Mouse (Mus musculus) hindbrain, embryonic 11.5 days (tissue): ENCODE results near the gene Ahsg. TPM values are rescaled to one million over a fixed set of nuclear protein-coding genes. Genes with fewer than 3 reads are reported as not detected.
A peak's percentile ranks its signal among the peaks of the same experiment; 100 is the strongest.

ENCODE experiments used
- ATAC-seq: fragments of 200-750 bp; cut with Nextera tagmentation; 2 replicates; pipeline ENCODE4 v1.8.0; 2017; ENCODE audit warnings: mild to moderate bottlenecking, moderate TSS enrichment, moderate library complexity; ENCODE audit not compliant: low FRiP score
- DNase-seq: peaks from one replicate; pipeline ENCODE4 v3.0.0-alpha.2; 2015; ENCODE audit warnings: low spot score
- H3K27ac ChIP-seq: fragments of 300-500 bp; sonication (generic); 2 replicates; pipeline ENCODE4 v1.5.1; 2014; ENCODE audit warnings: mild to moderate bottlenecking, low read depth, low read length
- H3K27me3 ChIP-seq: fragments of 300-500 bp; sonication (generic); 2 replicates; pipeline ENCODE4 v1.6.1; 2014; ENCODE audit warnings: mild to moderate bottlenecking, low read length, moderate library complexity, mixed read lengths; ENCODE audit not compliant: control insufficient read depth, insufficient read depth
- H3K36me3 ChIP-seq: fragments of 300-500 bp; sonication (generic); 2 replicates; pipeline ENCODE4 v1.6.1; 2014; ENCODE audit warnings: mild to moderate bottlenecking, low read length, moderate library complexity, mixed read lengths; ENCODE audit not compliant: control insufficient read depth, insufficient read depth
- H3K4me1 ChIP-seq: fragments of 300-500 bp; sonication (generic); replicated peaks from 2 replicates; pipeline ENCODE4 v1.6.1; 2014; ENCODE audit warnings: low read length, mixed read lengths; ENCODE audit not compliant: control insufficient read depth, insufficient read depth
- H3K4me2 ChIP-seq: fragments of 300-500 bp; sonication (generic); replicated peaks from 2 replicates; pipeline ENCODE4 v1.6.1; 2014; ENCODE audit warnings: mild to moderate bottlenecking, low read depth, low read length
- H3K4me3 ChIP-seq: fragments of 300-500 bp; sonication (generic); 2 replicates; pipeline ENCODE4 v1.5.1; 2014; ENCODE audit warnings: low read depth, low read length
- H3K9ac ChIP-seq: fragments of 300-500 bp; sonication (generic); 2 replicates; pipeline ENCODE4 v1.6.1; 2014; ENCODE audit warnings: low read depth, low read length
- H3K9me3 ChIP-seq: fragments of 300-500 bp; sonication (generic); 2 replicates; pipeline ENCODE4 v1.6.1; 2016; ENCODE audit warnings: low read length; ENCODE audit not compliant: control insufficient read depth
- WGBS: fragments of 180-500 bp; shearing (Covaris S2); extraction: QIAGEN DNeasy Blood & Tissue Kit; methylation state at CpG from one replicate; pipeline ENCODE4 v1.1.7; 2014; 5-methylcytosine and 5-hydroxymethylcytosine counted together
- polyA plus RNA-seq: library from polyadenylated mRNA; unstranded; fragments of >200 nt; fragmentation: Nextera tagmentation; extraction: Ambion mirVana; gene quantifications from 2 replicates; pipeline ENCODE4 v1.2.1, GENCODE M21; 2014

Gene Ahsg
- polyA plus RNA-seq, 1 experiment from 2014 or later: not detected

DNA sequence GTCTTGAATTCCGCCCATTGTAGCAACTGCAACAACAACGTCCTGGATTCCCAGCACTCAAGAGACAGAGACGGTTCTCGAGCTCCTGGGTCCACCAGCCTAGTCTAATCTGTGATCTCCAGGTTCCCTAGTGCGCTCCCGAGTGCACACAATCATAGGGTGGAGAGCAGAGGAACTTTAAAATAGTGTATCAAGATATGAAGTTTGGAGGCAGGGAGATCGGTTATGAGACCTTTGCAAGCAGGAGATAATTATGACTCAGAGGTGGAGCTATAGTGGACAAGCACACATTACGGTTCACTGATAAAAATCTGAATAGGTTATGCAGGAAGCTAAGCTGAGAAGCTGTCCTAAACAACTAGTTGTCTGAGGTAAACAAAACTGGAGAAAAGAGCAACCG is 34.3 kb upstream of the Ahsg start:
- 13% methylated on average over 9 of the region's 9 CpGs for WGBS
- ATAC-seq (no peak), DNase-seq (no peak)
- H3K4me1 ChIP-seq: peaks cover 6% of the 10 kb centered on the region
- H3K27me3 ChIP-seq: no peaks in the 10 kb centered on the region
- peak overlapping the region; percentile 74 for H3K4me2 ChIP-seq
- no peaks in the 10 kb centered on the region for H3K9me3 ChIP-seq
- H3K36me3 ChIP-seq: no peaks in the 10 kb centered on the region
- H3K4me3 ChIP-seq: peak overlapping the region; percentile 87
- peak overlapping the region; percentile 38 for H3K9ac ChIP-seq
- no peak overlapping the region for H3K27ac ChIP-seq

DNA sequence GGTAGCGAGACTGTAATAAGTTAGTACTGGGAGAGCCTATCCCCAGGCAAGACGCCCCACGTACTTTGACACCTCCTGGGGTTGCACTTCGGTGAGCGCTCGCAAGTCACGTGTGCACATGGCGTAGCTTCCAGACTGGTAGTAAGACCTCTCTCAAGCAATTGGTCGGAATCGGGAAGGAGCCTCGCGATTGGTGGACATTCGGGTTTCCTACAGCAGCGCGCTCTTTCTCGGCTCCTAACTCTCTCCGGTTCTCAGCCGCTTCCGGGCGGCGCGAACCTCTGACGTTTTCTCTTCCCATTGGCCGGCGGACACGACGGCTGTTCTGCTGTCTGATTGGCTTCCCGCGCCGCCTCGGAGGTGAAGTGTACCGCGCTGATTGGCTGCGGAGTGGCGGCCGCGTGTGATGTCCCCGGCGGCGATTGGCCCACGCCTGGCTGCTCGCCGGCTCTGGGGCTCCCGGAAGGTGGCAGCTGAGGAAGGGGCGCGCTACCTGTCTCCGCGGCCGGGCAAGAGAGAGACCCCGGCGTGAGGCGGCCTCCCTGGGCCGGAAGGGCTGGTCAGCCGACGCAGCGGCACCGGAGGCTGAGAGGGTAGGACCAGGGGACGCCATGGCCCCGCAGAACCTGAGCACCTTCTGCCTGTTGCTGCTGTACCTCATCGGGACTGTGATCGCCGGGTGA is 33.5 kb upstream of the Ahsg start, which contains the start of the genes Tbccd1 and Dnajb11:
Gene Tbccd1 (minus strand): TSS at position 239 of the 683 bp plus-strand sequence.
Gene Dnajb11 (plus strand): TSS at position 415 of the 683 bp plus-strand sequence.
- Histone ChIP-seq H3K9me3 (no peaks in the 10 kb centered on the region), H3K27ac (no peak within 1 kb of the TSS), H3K9ac (peak within 1 kb of the TSS; percentile 72), H3K4me3 (peak within 1 kb of the TSS; percentile 87), H3K36me3 (no peaks in the 10 kb centered on the region), H3K4me1 (peaks cover 6% of the 10 kb centered on the region), H3K27me3 (no peaks in the 10 kb centered on the region), H3K4me2 (peak within 1 kb of the TSS; percentile 83)
- under 1% methylated on average over 62 of the region's 62 CpGs for WGBS
- DNase-seq (peak; percentile 98), ATAC-seq (peak; percentile 100)

DNA sequence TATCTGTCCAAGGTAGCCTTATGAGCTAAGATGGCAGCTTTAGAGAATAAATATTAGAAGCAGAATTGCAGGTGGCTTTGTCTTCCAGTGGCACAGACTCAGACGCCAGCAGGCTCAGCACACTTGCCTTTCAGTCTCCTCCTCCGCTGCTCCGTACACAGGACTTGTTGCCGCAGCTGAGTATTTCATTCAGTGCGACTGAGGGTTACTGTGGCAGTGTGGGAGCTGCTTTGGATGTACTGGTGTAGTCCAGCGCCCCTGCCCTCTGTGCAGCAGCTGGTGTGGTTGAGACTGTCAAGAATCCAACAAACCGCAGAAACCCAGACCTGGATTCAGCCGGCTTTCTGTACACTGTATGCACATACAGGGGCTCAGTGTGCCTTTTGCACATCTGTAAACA is 18.7 kb upstream of the Ahsg start:
- H3K9ac ChIP-seq: no peak overlapping the region
- H3K36me3 ChIP-seq: peaks cover 9% of the 10 kb centered on the region; the same call in 1 of the 2 replicates
- no peaks in the 10 kb centered on the region for H3K27me3 ChIP-seq
- no peak overlapping the region for H3K27ac ChIP-seq
- H3K4me3 ChIP-seq: no peak overlapping the region
- DNase-seq (no peak), ATAC-seq (no peak)
- no peaks in the 10 kb centered on the region for H3K9me3 ChIP-seq
- H3K4me2 ChIP-seq: no peak overlapping the region
- no peaks in the 10 kb centered on the region for H3K4me1 ChIP-seq
- WGBS: 89% methylated on average over 8 of the region's 8 CpGs

DNA sequence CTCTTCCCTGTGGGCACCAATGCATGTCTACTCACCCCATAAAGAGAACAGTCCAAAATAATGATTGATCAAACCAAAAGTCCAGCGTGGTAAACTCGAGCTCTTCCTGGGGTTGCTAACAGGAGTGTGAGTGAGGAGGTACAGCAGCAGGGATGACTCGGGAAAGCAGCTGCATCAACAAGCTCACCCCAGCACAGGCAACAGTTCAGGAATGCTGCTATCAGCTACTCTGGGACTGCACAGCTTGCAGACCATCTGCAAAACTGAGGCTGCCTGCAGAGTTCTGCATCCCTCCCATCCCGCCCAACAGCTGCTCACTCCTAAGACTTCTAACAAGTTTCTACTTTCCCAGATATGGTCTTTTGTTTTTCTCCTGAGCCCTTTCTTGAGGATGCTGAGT is 17.7 kb upstream of the Ahsg start:
- no peak for ATAC-seq
- Histone ChIP-seq H3K36me3 (peaks cover 9% of the 10 kb centered on the region; the same call in 1 of the 2 replicates), H3K9me3 (no peaks in the 10 kb centered on the region), H3K4me2 (no peak overlapping the region), H3K4me1 (no peaks in the 10 kb centered on the region), H3K9ac (no peak overlapping the region), H3K27ac (no peak overlapping the region), H3K27me3 (no peaks in the 10 kb centered on the region), H3K4me3 (no peak overlapping the region)
- WGBS: 72% methylated on average over 4 of the region's 4 CpGs
- no peak for DNase-seq

DNA sequence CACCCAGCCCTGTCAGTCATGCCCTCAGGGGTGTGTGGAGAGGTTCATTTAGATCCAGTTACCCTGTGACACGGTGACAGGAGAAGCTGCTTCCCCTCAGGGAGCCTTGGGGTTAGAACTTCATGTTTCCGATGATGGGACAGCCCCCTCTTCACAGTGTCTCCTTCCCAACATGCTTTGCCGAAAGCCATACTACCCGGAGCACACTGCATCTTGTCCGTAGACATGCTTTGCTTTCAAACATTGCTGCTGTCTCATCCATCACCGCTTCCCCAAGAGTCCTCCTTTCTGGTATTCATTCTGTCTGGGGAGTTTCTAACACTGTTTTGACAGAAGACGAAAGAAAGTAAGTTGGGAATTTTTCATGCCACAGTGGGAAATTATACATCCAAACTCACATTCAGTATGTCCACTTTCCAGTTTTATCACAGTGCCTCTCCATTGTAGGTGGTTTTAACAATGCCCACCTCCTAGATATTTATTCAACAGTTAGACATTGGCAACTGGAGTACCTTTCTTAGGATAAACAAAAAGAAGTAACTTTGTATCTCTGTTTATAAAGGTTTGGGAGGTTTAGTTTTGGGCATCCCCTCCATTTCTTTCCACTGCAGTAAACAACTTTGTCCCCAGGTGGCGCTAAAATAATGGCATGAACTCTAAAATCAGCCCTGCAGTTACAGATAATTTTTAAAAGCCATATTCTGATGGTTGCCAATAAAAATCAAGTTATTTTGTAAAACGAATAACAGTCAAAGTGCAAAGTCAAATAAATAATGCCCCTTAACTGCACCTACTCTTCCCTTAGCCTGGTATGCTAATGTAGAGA is 14.6 kb upstream of the Ahsg start:
- DNase-seq: peak; percentile 71
- no peak overlapping the region for H3K4me2 ChIP-seq
- H3K4me3 ChIP-seq: no peak overlapping the region
- H3K36me3 ChIP-seq: 0 out of 2 replicates have a peak, but pooled peaks cover 2% of the 10 kb centered on the region
- no peak overlapping the region for H3K27ac ChIP-seq
- 48% methylated on average over 9 of the region's 9 CpGs for WGBS
- H3K9ac ChIP-seq: no peak overlapping the region
- H3K27me3 ChIP-seq: no peaks in the 10 kb centered on the region
- H3K4me1 ChIP-seq: no peaks in the 10 kb centered on the region
- no peak for ATAC-seq
- H3K9me3 ChIP-seq: no peaks in the 10 kb centered on the region

DNA sequence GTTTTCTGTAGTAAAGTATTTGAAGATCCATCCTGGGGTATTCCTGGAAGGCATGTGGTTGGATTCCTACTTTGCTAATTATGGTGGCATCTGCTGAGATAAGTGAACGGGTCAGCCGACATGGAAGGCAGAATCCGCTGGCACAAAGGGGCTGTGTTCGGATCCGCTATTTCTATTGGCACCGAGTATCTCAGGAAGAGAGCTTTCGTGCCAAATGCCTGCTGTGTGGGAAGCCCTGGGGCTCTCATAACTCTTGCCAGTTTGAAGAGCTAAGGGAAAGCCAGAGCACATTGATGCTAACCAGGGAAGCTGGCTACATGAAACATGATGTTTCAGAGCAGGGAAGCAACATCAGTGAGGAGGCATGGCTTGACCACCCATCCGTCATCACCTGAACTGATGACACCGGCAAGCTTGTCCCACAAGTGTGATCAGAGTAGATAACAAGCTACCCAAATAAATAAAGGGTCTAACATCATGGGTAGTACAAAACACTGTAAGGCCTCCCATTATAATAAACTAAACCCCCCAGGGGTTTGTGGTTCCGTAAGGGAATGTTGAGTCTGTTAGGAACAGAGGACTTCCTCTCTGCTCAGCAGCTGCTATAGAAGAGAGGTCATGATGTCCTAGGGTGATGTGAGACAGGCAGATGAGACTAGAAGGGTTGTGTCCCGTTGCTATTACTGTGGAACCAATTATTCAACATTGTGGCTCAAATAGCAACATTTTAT is 13.3 kb upstream of the Ahsg start:
- 80% methylated on average over 11 of the region's 11 CpGs for WGBS
- Histone ChIP-seq H3K36me3 (no peaks in the 10 kb centered on the region), H3K4me2 (no peak overlapping the region), H3K9ac (no peak overlapping the region), H3K9me3 (no peaks in the 10 kb centered on the region), H3K4me1 (no peaks in the 10 kb centered on the region), H3K4me3 (no peak overlapping the region), H3K27ac (no peak overlapping the region), H3K27me3 (no peaks in the 10 kb centered on the region)
- ATAC-seq (no peak), DNase-seq (no peak)

DNA sequence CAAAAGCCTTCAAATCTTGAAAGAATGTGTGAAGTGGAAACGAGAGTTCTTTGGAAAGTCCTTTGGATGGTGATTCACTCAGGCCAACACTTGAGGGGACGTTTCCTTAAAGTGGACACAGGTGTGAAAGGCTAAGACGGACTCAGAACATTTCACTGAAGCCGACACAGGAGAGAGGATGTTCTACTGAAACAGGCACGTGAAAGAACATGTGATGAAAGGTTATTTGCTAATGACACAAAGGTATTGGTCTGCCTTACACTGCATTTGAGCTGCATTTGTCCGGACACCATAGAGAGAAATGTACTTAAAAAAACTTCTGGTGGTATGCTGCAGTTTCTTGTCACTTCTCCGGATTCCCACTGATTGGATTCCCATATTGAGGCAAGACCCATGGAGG is 12.4 kb upstream of the Ahsg start:
- Histone ChIP-seq H3K27me3 (no peaks in the 10 kb centered on the region), H3K9me3 (no peaks in the 10 kb centered on the region), H3K9ac (no peak overlapping the region), H3K4me2 (no peak overlapping the region), H3K4me3 (no peak overlapping the region), H3K36me3 (no peaks in the 10 kb centered on the region), H3K27ac (no peak overlapping the region), H3K4me1 (no peaks in the 10 kb centered on the region)
- DNase-seq: no peak
- WGBS: 85% methylated on average over 7 of the region's 7 CpGs
- ATAC-seq: no peak

DNA sequence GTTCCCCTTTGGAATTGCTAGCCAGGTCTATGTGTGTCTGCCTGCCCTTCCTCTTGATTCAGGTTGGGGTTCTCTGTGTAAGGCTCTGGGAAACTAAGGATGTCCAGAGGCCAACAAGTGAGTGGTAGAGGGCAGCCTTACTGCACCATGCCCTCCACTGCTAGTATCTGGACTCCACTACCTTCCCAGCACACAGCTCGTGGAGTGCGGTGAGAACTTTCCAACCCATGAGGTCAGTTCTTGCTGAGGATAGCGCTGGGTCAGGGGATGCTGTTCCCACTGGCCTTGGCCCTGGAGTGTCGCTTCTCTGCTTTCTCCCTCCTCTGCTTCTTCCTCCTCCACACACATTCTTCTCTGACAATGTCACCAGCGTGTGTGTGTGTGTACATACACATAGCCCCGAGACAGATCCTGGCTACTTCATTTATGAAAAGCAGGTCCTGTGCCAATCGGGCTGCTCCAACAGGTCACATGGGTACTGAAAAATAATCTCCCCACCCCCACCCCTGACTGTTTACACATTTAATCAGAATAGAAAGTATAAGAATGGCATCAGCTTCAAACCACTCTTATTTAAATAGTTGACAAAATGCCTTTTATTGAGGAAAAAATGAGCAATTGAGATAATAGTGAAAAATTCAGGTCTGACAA is 11.0 kb upstream of the Ahsg start:
- 69% methylated on average over 7 of the region's 7 CpGs for WGBS
- Histone ChIP-seq H3K27ac (no peak overlapping the region), H3K4me1 (no peaks in the 10 kb centered on the region), H3K9ac (no peak overlapping the region), H3K4me3 (no peak overlapping the region), H3K27me3 (no peaks in the 10 kb centered on the region), H3K9me3 (no peaks in the 10 kb centered on the region), H3K4me2 (no peak overlapping the region), H3K36me3 (no peaks in the 10 kb centered on the region)
- DNase-seq (no peak), ATAC-seq (no peak)
